Mouse (Mus musculus): ENCODE data around the gene Gm49358. TPM values are rescaled to one million over a fixed set of nuclear protein-coding genes. Genes with fewer than 3 reads are reported as not detected.

Gene Gm49358
- polyA plus RNA-seq, 1 experiment from 2014 or later = not detected

GRCm38 (mm10) chr10:86821014-86821413 is 57.2 kb downstream of the Gm49358 start:
- Histone ChIP-seq H3K4me2 (no peak overlapping the region), H3K4me3 (no peak overlapping the region), H3K27ac (replicated peaks) (no peak overlapping the region), H3K9ac (no peak overlapping the region), H3K27me3 (no peaks in the 10 kb centered on the region), H3K4me1 (replicated peaks) (peaks cover 8% of the 10 kb centered on the region), H3K9me3 (no peaks in the 10 kb centered on the region), H3K36me3 (peaks cover 26% of the 10 kb centered on the region)
- no peak for ATAC-seq (ENCODE audit: low FRiP score, low read depth)
- 94% methylated on average over 7 of the region's 7 CpGs for WGBS

DNA sequence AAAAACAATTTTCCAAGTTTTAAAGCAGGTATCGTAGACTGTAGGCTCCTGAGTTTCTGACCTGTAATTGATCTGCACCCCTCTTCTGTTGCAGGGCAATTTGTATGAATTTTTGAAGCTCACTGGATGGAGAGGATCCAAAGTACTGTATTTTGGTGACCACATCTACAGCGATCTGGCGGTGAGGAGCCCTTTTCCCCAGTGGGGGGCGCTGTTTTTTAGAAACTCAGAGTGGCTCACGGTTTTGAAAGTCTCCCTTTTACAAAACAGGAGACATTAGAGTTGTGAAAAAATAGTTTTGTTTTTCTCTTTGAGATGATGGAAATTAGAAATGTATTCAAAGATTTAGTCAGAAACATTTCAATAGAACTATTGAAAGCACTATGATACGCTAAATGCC is 60.3 kb downstream of the Gm49358 start:
- Histone ChIP-seq H3K27me3 (no peaks in the 10 kb centered on the region), H3K9ac (no peak overlapping the region), H3K4me2 (no peak overlapping the region), H3K4me3 (no peak overlapping the region), H3K4me1 (replicated peaks) (peaks cover 8% of the 10 kb centered on the region), H3K27ac (replicated peaks) (no peak overlapping the region), H3K36me3 (peaks cover 26% of the 10 kb centered on the region), H3K9me3 (no peaks in the 10 kb centered on the region)
- WGBS = 81% methylated on average over 6 of the region's 6 CpGs
- no peak for ATAC-seq (ENCODE audit: low FRiP score, low read depth)

DNA sequence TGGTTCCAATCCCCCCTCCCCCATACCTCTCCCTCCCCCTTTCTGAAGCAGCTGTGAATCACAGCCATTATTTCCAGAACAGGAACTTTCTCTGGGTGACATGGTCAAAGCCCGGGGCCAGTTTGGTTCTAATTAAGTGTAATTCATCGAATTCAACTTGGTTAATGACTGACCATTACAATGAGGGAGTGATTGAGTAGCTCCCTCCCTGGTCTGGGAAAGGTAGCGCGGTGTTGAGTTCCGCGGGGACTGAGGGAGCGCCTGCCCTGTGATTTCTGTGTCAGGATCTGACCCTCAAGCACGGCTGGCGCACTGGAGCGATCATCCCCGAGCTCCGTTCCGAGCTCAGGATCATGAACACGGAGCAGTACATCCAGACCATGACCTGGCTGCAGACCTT is 61.1 kb downstream of the Gm49358 start:
- H3K27me3 ChIP-seq = no peaks in the 10 kb centered on the region
- peaks cover 26% of the 10 kb centered on the region for H3K36me3 ChIP-seq
- no peak overlapping the region for H3K4me3 ChIP-seq
- no peak for ATAC-seq (ENCODE audit: low FRiP score, low read depth)
- H3K27ac ChIP-seq (replicated peaks) = no peak overlapping the region
- peaks cover 1% of the 10 kb centered on the region for H3K4me1 ChIP-seq (replicated peaks)
- H3K9ac ChIP-seq = no peak overlapping the region
- WGBS = 65% methylated on average over 14 of the region's 14 CpGs
- H3K4me2 ChIP-seq = no peak overlapping the region
- H3K9me3 ChIP-seq = no peaks in the 10 kb centered on the region

- no peak overlapping the region for H3K4me2 ChIP-seq
- no peak overlapping the region for H3K4me3 ChIP-seq
- no peak overlapping the region for H3K27ac ChIP-seq (replicated peaks)
- H3K36me3 ChIP-seq = peaks cover 17% of the 10 kb centered on the region
- no peaks in the 10 kb centered on the region for H3K9me3 ChIP-seq
- H3K4me1 ChIP-seq (replicated peaks) = no peaks in the 10 kb centered on the region
- 82% methylated on average over 10 of the region's 10 CpGs for WGBS
- no peaks in the 10 kb centered on the region for H3K27me3 ChIP-seq
- no peak overlapping the region for H3K9ac ChIP-seq
- ATAC-seq (ENCODE audit: low FRiP score, low read depth) = no peak
Observed at GRCm38 (mm10) chr10:86825871-86826522, 62.2 kb downstream of the Gm49358 start.

- Histone ChIP-seq H3K9ac (no peak overlapping the region), H3K4me2 (no peak overlapping the region), H3K27me3 (no peaks in the 10 kb centered on the region), H3K27ac (replicated peaks) (no peak overlapping the region), H3K36me3 (peaks cover 18% of the 10 kb centered on the region), H3K4me1 (replicated peaks) (no peaks in the 10 kb centered on the region), H3K4me3 (no peak overlapping the region), H3K9me3 (no peaks in the 10 kb centered on the region)
- no peak for ATAC-seq (ENCODE audit: low FRiP score, low read depth)
- 84% methylated on average over 3 of the region's 3 CpGs for WGBS
Observed at GRCm38 (mm10) chr10:86826929-86827328, 63.2 kb downstream of the Gm49358 start.

DNA sequence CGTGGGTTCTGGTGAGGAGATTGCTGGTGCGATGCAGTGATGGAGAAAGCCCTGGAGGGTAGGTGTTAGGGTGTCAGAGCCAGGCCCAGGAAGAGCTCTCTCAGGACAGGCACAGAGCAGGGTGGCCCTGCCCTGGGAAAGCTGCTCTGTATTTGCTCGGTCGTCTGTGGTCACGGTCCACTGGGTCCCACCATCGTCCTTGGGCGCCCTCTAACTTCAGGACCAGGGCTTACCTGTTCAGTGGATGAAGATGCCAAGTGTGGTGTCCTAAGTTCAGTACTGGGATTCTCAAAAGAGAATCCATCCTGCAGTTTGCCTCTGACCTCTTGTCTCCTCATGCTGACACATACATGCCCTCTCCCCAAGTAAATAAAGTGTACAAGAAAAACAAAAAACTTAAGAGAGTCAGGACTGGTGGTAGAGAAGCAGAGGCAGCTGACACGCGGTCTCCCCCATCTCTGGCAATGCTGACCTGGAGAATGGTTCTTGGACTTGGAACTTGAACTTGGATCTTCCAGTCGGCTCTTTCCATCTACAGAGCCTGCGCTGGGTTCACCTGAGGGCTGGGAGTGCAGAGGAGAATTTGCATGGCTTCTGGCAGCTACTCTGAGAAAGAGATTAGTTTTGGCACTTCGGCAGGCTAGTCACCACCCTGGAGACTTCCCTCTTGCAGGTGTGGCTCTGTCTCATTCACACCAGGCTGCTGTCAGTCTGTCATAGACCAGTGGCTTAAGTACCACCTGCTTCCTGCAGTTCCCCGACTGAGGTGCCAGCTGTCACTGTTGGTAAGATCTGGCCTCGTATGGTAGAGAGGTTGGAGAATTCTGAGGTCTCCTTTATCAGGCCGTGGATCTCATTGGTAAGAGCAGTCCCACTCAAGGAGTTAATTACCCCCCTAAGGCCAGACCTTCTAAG is 64.7 kb downstream of the Gm49358 start:
- no peaks in the 10 kb centered on the region for H3K4me1 ChIP-seq (replicated peaks)
- no peak overlapping the region for H3K27ac ChIP-seq (replicated peaks)
- no peak overlapping the region for H3K4me2 ChIP-seq
- no peaks in the 10 kb centered on the region for H3K9me3 ChIP-seq
- peak; percentile 16; the same call in 1 of the 2 replicates for ATAC-seq (ENCODE audit: low FRiP score, low read depth)
- H3K27me3 ChIP-seq = no peaks in the 10 kb centered on the region
- H3K36me3 ChIP-seq = peaks cover 21% of the 10 kb centered on the region
- H3K4me3 ChIP-seq = no peak overlapping the region
- 86% methylated on average over 15 of the region's 15 CpGs for WGBS
- no peak overlapping the region for H3K9ac ChIP-seq

DNA sequence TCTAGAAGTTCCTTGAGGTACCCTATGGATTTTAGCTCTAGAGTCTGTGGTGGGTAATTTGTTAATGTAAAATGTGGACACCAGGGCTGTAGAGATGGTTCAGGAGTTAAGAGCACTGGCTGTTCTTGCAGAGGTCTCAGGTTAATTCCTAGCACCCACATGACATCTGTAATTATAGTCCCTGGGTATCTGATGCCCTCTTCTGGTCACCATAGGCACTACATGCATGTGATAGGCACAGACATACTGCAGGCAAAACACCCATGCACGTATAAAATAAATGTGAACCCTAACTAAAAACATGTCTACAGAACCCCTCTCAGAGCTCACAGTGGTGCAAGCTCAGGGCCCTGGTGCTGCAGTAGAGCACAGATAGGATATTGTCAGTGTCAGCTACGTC is 65.7 kb downstream of the Gm49358 start:
- Histone ChIP-seq H3K4me1 (replicated peaks) (no peaks in the 10 kb centered on the region), H3K4me3 (no peak overlapping the region), H3K27ac (replicated peaks) (no peak overlapping the region), H3K9ac (no peak overlapping the region), H3K27me3 (no peaks in the 10 kb centered on the region), H3K36me3 (peaks cover 25% of the 10 kb centered on the region), H3K4me2 (no peak overlapping the region), H3K9me3 (no peaks in the 10 kb centered on the region)
- ATAC-seq (ENCODE audit: low FRiP score, low read depth) = no peak
- 94% methylated on average over 2 of the region's 2 CpGs for WGBS

- ATAC-seq (ENCODE audit: low FRiP score, low read depth) = no peak
- Histone ChIP-seq H3K9me3 (no peaks in the 10 kb centered on the region), H3K9ac (no peak overlapping the region), H3K27me3 (no peaks in the 10 kb centered on the region), H3K4me3 (no peak overlapping the region), H3K36me3 (peaks cover 13% of the 10 kb centered on the region; the same call in 1 of the 2 replicates), H3K27ac (replicated peaks) (no peak overlapping the region), H3K4me1 (replicated peaks) (no peaks in the 10 kb centered on the region), H3K4me2 (no peak overlapping the region)
- 76% methylated on average over 4 of the region's 4 CpGs for WGBS
Observed at GRCm38 (mm10) chr10:86836784-86837183, 73.0 kb downstream of the Gm49358 start.

GRCm38 (mm10) chr10:86838827-86839226 is 75.1 kb downstream of the Gm49358 start:
- no peak for ATAC-seq (ENCODE audit: low FRiP score, low read depth)
- H3K27ac ChIP-seq (replicated peaks) = no peak overlapping the region
- no peaks in the 10 kb centered on the region for H3K9me3 ChIP-seq
- H3K36me3 ChIP-seq = peaks cover 9% of the 10 kb centered on the region; the same call in 1 of the 2 replicates
- no peak overlapping the region for H3K4me3 ChIP-seq
- WGBS = 76% methylated on average over 6 of the region's 6 CpGs
- no peaks in the 10 kb centered on the region for H3K4me1 ChIP-seq (replicated peaks)
- H3K27me3 ChIP-seq = no peaks in the 10 kb centered on the region
- no peak overlapping the region for H3K4me2 ChIP-seq
- no peak overlapping the region for H3K9ac ChIP-seq

GRCm38 (mm10) chr10:86842659-86843058 is 78.9 kb downstream of the Gm49358 start:
- no peak for ATAC-seq (ENCODE audit: low FRiP score, low read depth)
- H3K27ac ChIP-seq (replicated peaks) = no peak overlapping the region
- no peaks in the 10 kb centered on the region for H3K36me3 ChIP-seq
- H3K4me2 ChIP-seq = no peak overlapping the region
- no peaks in the 10 kb centered on the region for H3K4me1 ChIP-seq (replicated peaks)
- WGBS = 88% methylated on average over 5 of the region's 5 CpGs
- no peak overlapping the region for H3K4me3 ChIP-seq
- no peaks in the 10 kb centered on the region for H3K27me3 ChIP-seq
- H3K9ac ChIP-seq = no peak overlapping the region
- no peaks in the 10 kb centered on the region for H3K9me3 ChIP-seq

GRCm38 (mm10) chr10:86846926-86847467 is 83.2 kb downstream of the Gm49358 start:
- Histone ChIP-seq H3K9ac (no peak overlapping the region), H3K4me3 (no peak overlapping the region), H3K27ac (replicated peaks) (no peak overlapping the region), H3K4me2 (no peak overlapping the region), H3K4me1 (replicated peaks) (no peaks in the 10 kb centered on the region), H3K27me3 (no peaks in the 10 kb centered on the region), H3K9me3 (no peaks in the 10 kb centered on the region), H3K36me3 (no peaks in the 10 kb centered on the region)
- no peak for ATAC-seq (ENCODE audit: low FRiP score, low read depth)
- WGBS = 83% methylated on average over 9 of the region's 9 CpGs

DNA sequence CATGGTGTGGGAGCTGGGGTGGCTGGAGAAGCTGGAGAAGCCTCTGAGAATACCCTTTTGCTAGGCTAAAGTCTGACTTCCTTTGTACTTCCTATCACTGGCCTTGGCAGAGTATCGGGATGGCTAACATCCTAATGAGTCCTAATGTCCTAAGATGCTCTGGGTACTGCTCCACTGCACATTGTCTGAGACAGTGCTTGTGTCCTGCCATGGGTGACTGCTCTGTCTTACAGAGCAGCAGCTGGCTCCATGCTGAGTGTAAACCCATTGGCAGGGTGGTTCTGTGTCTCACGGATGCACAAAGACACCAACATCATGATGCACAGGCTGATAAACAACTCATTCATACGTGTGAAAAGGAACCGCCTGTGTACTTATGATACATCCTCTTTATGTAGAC is 85.3 kb downstream of the Gm49358 start:
- H3K27ac ChIP-seq (replicated peaks) = no peak overlapping the region
- WGBS = 77% methylated on average over 4 of the region's 4 CpGs
- H3K27me3 ChIP-seq = no peaks in the 10 kb centered on the region
- H3K4me3 ChIP-seq = no peak overlapping the region
- H3K4me2 ChIP-seq = no peak overlapping the region
- no peaks in the 10 kb centered on the region for H3K4me1 ChIP-seq (replicated peaks)
- no peak overlapping the region for H3K9ac ChIP-seq
- no peak for ATAC-seq (ENCODE audit: low FRiP score, low read depth)
- no peaks in the 10 kb centered on the region for H3K9me3 ChIP-seq
- no peaks in the 10 kb centered on the region for H3K36me3 ChIP-seq
